27 mouse cellular contexts compared by ENCODE assay signal in the genomic region with DNA sequence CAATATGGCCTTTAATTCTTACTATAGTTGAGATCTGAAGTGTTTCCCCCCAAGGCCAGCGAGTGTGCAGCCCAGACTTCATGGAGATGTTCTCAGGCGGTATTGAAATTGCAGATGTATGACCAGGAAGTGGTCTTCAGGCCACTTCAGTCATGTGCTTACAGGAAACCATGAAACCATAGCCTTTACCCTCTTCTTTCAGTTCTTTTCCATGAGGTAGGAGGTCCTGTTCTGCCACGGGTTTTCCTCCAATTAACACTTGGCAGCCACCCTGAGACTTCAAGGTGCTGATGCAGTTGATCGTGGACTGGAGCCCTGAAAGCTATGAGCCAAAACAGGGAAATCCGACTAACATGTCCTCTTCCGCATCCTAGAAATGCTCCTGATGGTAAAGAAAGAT. TPM values are rescaled to one million over a fixed set of nuclear protein-coding genes. Genes with fewer than 3 reads are reported as not detected.
DNase-seq lines count a peak whose midpoint lies in the region; ATAC-seq and TF ChIP-seq lines count a peak whose summit lies in the region.
"Had no signal": no experiment of that assay in that cellular context is flagged by ENCODE, and none has a peak within 500 bp of the region (broad histone marks: within the 10 kb centered on the region; RNA-seq: fewer than 3 reads in every experiment).

No protein-coding gene starts in this region.

- H3K36me3 ChIP-seq in CH12.LX (replicated peaks in 1 of 2; ENCODE audit: control insufficient read depth in 1 of 2, insufficient read depth in 1 of 2, low read length in 1 of 2) = no peaks in the 10 kb centered on the region
- no peaks in the 10 kb centered on the region for H3K36me3 ChIP-seq in forebrain, embryonic 11.5 days (ENCODE audit: control insufficient read depth, insufficient read depth, low read length)
- no peaks in the 10 kb centered on the region for H3K36me3 ChIP-seq in intestine, embryonic 16.5 days (ENCODE audit: control insufficient read depth, insufficient read depth, low read length)
- H3K36me3 ChIP-seq: embryonic facial prominence, embryonic 13.5 days; embryonic facial prominence, embryonic 15.5 days; forebrain, embryonic 10.5 days; forebrain, embryonic 15.5 days had no signal

- peak; percentile 30 for DNase-seq in CH12.LX (ENCODE audit: extremely low read depth)
- no peak for DNase-seq in forebrain, embryonic 11.5 days (ENCODE audit: low spot score)
- no peak for DNase-seq in gastrocnemius, adult 8-10 months (ENCODE audit: low spot score in 2 of 2)
- DNase-seq: adrenal gland, adult 2 months; adrenal gland, postnatal 10 days; adrenal gland, postnatal 25 days; B cell, adult 2 months; cerebellum, adult 11 months; cerebellum, adult 18-20 months; cerebellum, adult 8-10 months; cerebellum, adult 9-11 months; cerebellum, postnatal 14 days; cerebellum, postnatal 36 days; forebrain, postnatal 0 days had no signal

- no peak overlapping the region for H3K27ac ChIP-seq in CH12.LX (ENCODE audit: insufficient read depth, low read depth)
- H3K27ac ChIP-seq in forebrain, embryonic 11.5 days (ENCODE audit: low read depth, low read length) = no peak overlapping the region
- H3K27ac ChIP-seq in intestine, embryonic 16.5 days (ENCODE audit: low read length) = no peak overlapping the region
- H3K27ac ChIP-seq: embryonic facial prominence, embryonic 13.5 days; embryonic facial prominence, embryonic 15.5 days; forebrain, embryonic 10.5 days; forebrain, embryonic 13.5 days; forebrain, embryonic 15.5 days had no signal

- H3K27me3 ChIP-seq in CH12.LX (replicated peaks) = no peaks in the 10 kb centered on the region
- H3K27me3 ChIP-seq in forebrain, embryonic 11.5 days (ENCODE audit: control insufficient read depth, insufficient read depth, low read length) = no peaks in the 10 kb centered on the region
- H3K27me3 ChIP-seq in intestine, embryonic 16.5 days (replicated peaks; ENCODE audit: control insufficient read depth, insufficient read depth, low read length) = no peaks in the 10 kb centered on the region
- H3K27me3 ChIP-seq: embryonic facial prominence, embryonic 13.5 days; embryonic facial prominence, embryonic 15.5 days; forebrain, embryonic 13.5 days; forebrain, embryonic 15.5 days had no signal

- no peak for TF ChIP-seq POLR2A in CH12.LX (IDR thresholded peaks at IDR 0.05; ENCODE audit: low read depth, low read length)

- no peaks in the 10 kb centered on the region for H3K79me2 ChIP-seq in CH12.LX (replicated peaks; ENCODE audit: control insufficient read depth, extremely low read depth, insufficient read depth, poor library complexity, severe bottlenecking)

- dilution Hi-C loops in CH12.LX (cut with MboI; ENCODE audit: extremely low pct_ligation_motif_present, extremely low pct_unique_long_range_greater_than_20kb, low sequenced_read_pairs) = no loop called here

- H3K4me2 ChIP-seq in CH12.LX (ENCODE audit: insufficient read depth, low read depth, poor library complexity, severe bottlenecking) = no peak overlapping the region
- H3K4me2 ChIP-seq in forebrain, embryonic 11.5 days (ENCODE audit: low read depth, low read length, severe bottlenecking) = no peak overlapping the region
- H3K4me2 ChIP-seq in intestine, embryonic 16.5 days (ENCODE audit: low read depth, low read length) = no peak overlapping the region
- H3K4me2 ChIP-seq: embryonic facial prominence, embryonic 13.5 days; embryonic facial prominence, embryonic 15.5 days; forebrain, embryonic 13.5 days; forebrain, embryonic 15.5 days had no signal

- WGBS in forebrain, embryonic 11.5 days = 86% methylated on average over 6 of the region's 6 CpGs
- 86% methylated on average over 6 of the region's 6 CpGs for WGBS in intestine, embryonic 16.5 days

- TF ChIP-seq CTCF in CH12.LX (conservative IDR thresholded peaks at IDR 0.05 in 1 of 2, IDR thresholded peaks at IDR 0.05 in 1 of 2; ENCODE audit: low read depth in 2 of 2, low read length in 2 of 2) = no peak

- TF ChIP-seq EP300 in CH12.LX (IDR thresholded peaks at IDR 0.05; ENCODE audit: low read length) = no peak

- in situ Hi-C loops in CH12.LX (cut with MboI; ENCODE audit: low pct_ligation_motif_present, low pct_unique_long_range_greater_than_20kb, low sequenced_read_pairs) = no loop called here

- peaks cover 0 to 7% of the 10 kb centered on the region in 2 experiments; a peak in 2 of 4 replicates for H3K4me1 ChIP-seq in CH12.LX (ENCODE audit: control insufficient read depth in 1 of 2, insufficient read depth in 2 of 2)
- H3K4me1 ChIP-seq in forebrain, embryonic 11.5 days (replicated peaks; ENCODE audit: control insufficient read depth, insufficient read depth, low read length) = no peaks in the 10 kb centered on the region
- no peaks in the 10 kb centered on the region for H3K4me1 ChIP-seq in intestine, embryonic 16.5 days (ENCODE audit: control insufficient read depth, insufficient read depth, low read length)
- H3K4me1 ChIP-seq: embryonic facial prominence, embryonic 15.5 days; forebrain, embryonic 10.5 days; forebrain, embryonic 13.5 days; forebrain, embryonic 15.5 days had no signal

- peak; percentile 17; the same call in 1 of the 2 replicates for ATAC-seq in granulocyte monocyte progenitor cell, adult 5-6 weeks (replicated peaks; ENCODE audit: poor library complexity, severe bottlenecking)
- ATAC-seq in megakaryocyte progenitor cell, adult 5-6 weeks (replicated peaks; ENCODE audit: poor library complexity) = peak; percentile 46
- ATAC-seq in forebrain, embryonic 11.5 days (replicated peaks; ENCODE audit: low FRiP score) = no peak
- no peak for ATAC-seq in intestine, embryonic 16.5 days
- ATAC-seq: CD4-positive, CD25-positive, alpha-beta regulatory T cell, adult 4 months; forebrain, embryonic 13.5 days; forebrain, embryonic 15.5 days; forebrain, postnatal 0 days had no signal

- TF ChIP-seq RAD21 in CH12.LX (IDR thresholded peaks at IDR 0.05; ENCODE audit: low read depth, low read length) = no peak

- H3K9ac ChIP-seq in CH12.LX (ENCODE audit: insufficient read depth, low read depth) = no peak overlapping the region
- H3K9ac ChIP-seq in forebrain, embryonic 11.5 days (ENCODE audit: low read length) = no peak overlapping the region
- H3K9ac ChIP-seq in intestine, embryonic 16.5 days (ENCODE audit: low read depth, low read length) = no peak overlapping the region
- H3K9ac ChIP-seq: embryonic facial prominence, embryonic 13.5 days; embryonic facial prominence, embryonic 15.5 days; forebrain, embryonic 13.5 days; forebrain, embryonic 15.5 days; forebrain, postnatal 0 days had no signal

- H3K9me3 ChIP-seq in CH12.LX (replicated peaks; ENCODE audit: low read length) = no peaks in the 10 kb centered on the region
- H3K9me3 ChIP-seq in forebrain, embryonic 11.5 days (ENCODE audit: control insufficient read depth, low read length) = no peaks in the 10 kb centered on the region
- H3K9me3 ChIP-seq in intestine, embryonic 16.5 days (ENCODE audit: control insufficient read depth, low read length) = no peaks in the 10 kb centered on the region
- H3K9me3 ChIP-seq: embryonic facial prominence, embryonic 13.5 days; embryonic facial prominence, embryonic 15.5 days; forebrain, embryonic 10.5 days; forebrain, embryonic 13.5 days; forebrain, embryonic 15.5 days had no signal

- no peak overlapping the region for H3K4me3 ChIP-seq in CH12.LX (replicated peaks in 1 of 3; ENCODE audit: low read depth in 2 of 3, low read length in 2 of 3, poor library complexity in 1 of 3)
- no peak overlapping the region for H3K4me3 ChIP-seq in forebrain, embryonic 11.5 days (ENCODE audit: low read depth, low read length)
- H3K4me3 ChIP-seq in intestine, embryonic 16.5 days (ENCODE audit: low read length) = no peak overlapping the region
- H3K4me3 ChIP-seq: embryonic facial prominence, embryonic 13.5 days; embryonic facial prominence, embryonic 15.5 days; erythroblast, embryonic 14.5 days; forebrain, embryonic 10.5 days; forebrain, embryonic 13.5 days; forebrain, embryonic 15.5 days had no signal

TF ChIP-seq in CH12.LX, 34 proteins besides CTCF, POLR2A, EP300 and RAD21:
- TF ChIP-seq MAFK (IDR thresholded peaks at IDR 0.05; ENCODE audit: insufficient replicate concordance, low read length) (no peak), MAZ (IDR thresholded peaks at IDR 0.05; ENCODE audit: low read depth, low read length) (no peak), ZKSCAN1 (IDR thresholded peaks at IDR 0.05; ENCODE audit: borderline replicate concordance, low read depth, low read length) (no peak), USF2 (conservative IDR thresholded peaks at IDR 0.05; ENCODE audit: low read depth, low read length) (no peak), MYC (IDR thresholded peaks at IDR 0.05; ENCODE audit: low read depth, low read length) (no peak), GABPA (IDR thresholded peaks at IDR 0.05; ENCODE audit: insufficient replicate concordance, low read depth, low read length) (no peak), IRF4 (IDR thresholded peaks at IDR 0.05; ENCODE audit: low read depth, low read length) (no peak), RCOR1 (conservative IDR thresholded peaks at IDR 0.05; ENCODE audit: low read depth, low read length) (no peak), JUND (conservative IDR thresholded peaks at IDR 0.05; ENCODE audit: low read depth, low read length) (no peak), ZMIZ1 (IDR thresholded peaks at IDR 0.05; ENCODE audit: low read depth, low read length) (no peak), ZC3H11A (IDR thresholded peaks at IDR 0.05; ENCODE audit: low read depth, low read length) (no peak), NELFE (IDR thresholded peaks at IDR 0.05; ENCODE audit: low read depth, low read length) (no peak), TCF12 (IDR thresholded peaks at IDR 0.05; ENCODE audit: low read depth, low read length) (no peak), POLR2AphosphoS2 (IDR thresholded peaks at IDR 0.05; ENCODE audit: low read depth, low read length) (no peak), BHLHE40 (IDR thresholded peaks at IDR 0.05; ENCODE audit: low read depth, low read length) (no peak), CHD1 (IDR thresholded peaks at IDR 0.05; ENCODE audit: low read depth, low read length) (no peak), PAX5 (IDR thresholded peaks at IDR 0.05; ENCODE audit: low read length) (no peak)

RNA-seq across cellular contexts. Expression of gene Itprid1, which starts 7.0 kb away (rescaled TPM):
- total RNA-seq in CH12.LX (2012; rRNA removed) (not detected in 2 replicates), CH12.LX (2014; rRNA removed) (0.11 TPM in 1 of 2 replicates, not detected in the other)
- polyA plus RNA-seq in CH12.LX (2012; ENCODE audit: insufficient read length, low read depth) = 0.11 TPM in 1 of 2 replicates, not detected in the other
- total RNA-seq in granulocyte monocyte progenitor cell, adult 5-6 weeks (2014; fragmentation: Nextera tagmentation) = not detected in 2 replicates
- total RNA-seq in granulocyte monocyte progenitor cell, adult 5-6 weeks (2017) = not detected in 2 replicates
- not detected in 2 replicates for total RNA-seq in megakaryocyte progenitor cell, adult 5-6 weeks (2015)
- total RNA-seq in megakaryocyte progenitor cell, adult 5-6 weeks (2017) = not detected in 2 replicates
- polyA plus RNA-seq in forebrain, embryonic 11.5 days (2014; fragmentation: Nextera tagmentation; extraction: Ambion mirVana) = 0.13 TPM in 1 of 2 replicates, not detected in the other
- total RNA-seq in gastrocnemius, adult 8-10 months (2022) = not detected
- not detected in 2 replicates for polyA plus RNA-seq in intestine, embryonic 16.5 days (2015; fragmentation: Nextera tagmentation; extraction: Ambion mirVana)
- total RNA-seq: adrenal gland, postnatal 4 days; ES-E14; MEL had no signal
- polyA plus RNA-seq: adrenal gland, adult 2 months; CD4-positive, CD25-positive, alpha-beta regulatory T cell, adult 4 months; erythroblast, embryonic 14.5 days; forebrain, embryonic 10.5 days had no signal

Comparison
In these comparisons a context has a peak if more than half of its experiments do, and no peak if none do; other contexts are left out.
1. ATAC-seq: peak in granulocyte monocyte progenitor cell, adult 5-6 weeks (single experiment) and megakaryocyte progenitor cell, adult 5-6 weeks (single experiment); none in forebrain, embryonic 11.5 days (single experiment) and intestine, embryonic 16.5 days (single experiment).